Mouse (Mus musculus): Measurements from ENCODE around the gene Macc1. TPM values are rescaled to one million over a fixed set of nuclear protein-coding genes. Genes with fewer than 3 reads are reported as not detected.

Gene Macc1
- polyA plus RNA-seq, 1 experiment from 2014 or later = not detected

GRCm38 (mm10) chr12:119483922-119484631 is 170.0 kb downstream of the Macc1 start:
- H3K4me3 ChIP-seq (ENCODE audit: inconsistent target) = no peak overlapping the region
- no peaks in the 10 kb centered on the region for H3K36me3 ChIP-seq (ENCODE audit: inconsistent target)
- WGBS (ENCODE audit: missing documents) = 25% methylated on average over 4 of the region's 5 CpGs
- no peaks in the 10 kb centered on the region for H3K79me2 ChIP-seq (ENCODE audit: inconsistent target)
- H3K27ac ChIP-seq = peak overlapping the region; percentile 80

GRCm38 (mm10) chr12:119511145-119511544 is 197.1 kb downstream of the Macc1 start:
- no peak overlapping the region for H3K27ac ChIP-seq
- no peak overlapping the region for H3K4me3 ChIP-seq (ENCODE audit: inconsistent target)
- no peaks in the 10 kb centered on the region for H3K79me2 ChIP-seq (ENCODE audit: inconsistent target)

More at GRCm38 (mm10) chr12:119511145-119511544, 197.1 kb downstream of the Macc1 start:
- no peaks in the 10 kb centered on the region for H3K36me3 ChIP-seq (ENCODE audit: inconsistent target)

Other genes starting within 250 kb of the Macc1 start
- gene Itgb8, start 75.5 kb upstream of the Macc1 start, polyA plus RNA-seq (2018) = 0.04 TPM in 2 of 3 replicates, not detected in the other